Mouse (Mus musculus): ENCODE results near the gene Ndufv2.

- peak; percentile 18 for TF ChIP-seq CTCF (IDR thresholded peaks at IDR 0.05; ENCODE audit: control insufficient read depth, insufficient read depth, insufficient read length)
- no peak for TF ChIP-seq MYOD1 (IDR thresholded peaks at IDR 0.05; ENCODE audit: control insufficient read depth, insufficient read length, low read depth)
- no peak for TF ChIP-seq MAX (IDR thresholded peaks at IDR 0.05)
These were observed 25.0 kb downstream of the Ndufv2 start for GRCm38 (mm10) chr17:66076174-66076927.
